Mouse (Mus musculus): ENCODE results near the gene Garem2.

DNA sequence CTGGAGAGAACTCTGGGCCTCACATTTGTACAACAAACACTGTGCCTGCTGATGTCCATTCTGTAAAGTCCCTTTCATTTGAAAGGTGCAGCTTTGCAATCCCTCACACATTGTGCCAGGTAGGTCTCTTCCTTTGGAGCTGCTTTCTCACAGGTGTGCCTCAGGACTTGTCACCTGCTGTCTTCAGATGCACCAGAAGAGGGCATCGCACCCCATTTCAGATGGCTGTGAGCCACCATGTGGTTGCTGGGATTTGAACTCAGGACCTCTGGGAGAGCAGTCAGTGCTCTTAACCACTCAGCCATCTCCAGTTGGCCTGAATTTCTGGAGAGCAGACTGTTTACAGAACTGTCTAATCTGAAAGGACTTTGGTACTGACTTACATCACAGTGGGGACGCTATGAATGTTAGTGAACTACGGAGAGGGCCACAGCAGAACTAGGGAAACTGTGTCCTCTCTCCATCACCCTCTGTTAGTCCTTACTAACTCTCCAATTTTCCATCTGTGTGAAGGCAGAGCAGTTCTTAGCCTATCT, 7.6 kb downstream of the Garem2 start:
- TF ChIP-seq CTCF (IDR thresholded peaks at IDR 0.05; ENCODE audit: low read depth) (no peak), EP300 (IDR thresholded peaks at IDR 0.05; ENCODE audit: low read depth) (no peak)

Data from heart, postnatal 0 days (tissue).